21 mouse cellular contexts compared by ENCODE assay signal in genomic region chr7:80850520-80850919, GRCm38 (mm10). TPM values are rescaled to one million over a fixed set of nuclear protein-coding genes. Genes with fewer than 3 reads are reported as not detected.
"Had no signal": no experiment of that assay in that cellular context is flagged by ENCODE, and none has a peak within 500 bp of the region (broad histone marks: within the 10 kb centered on the region; RNA-seq: fewer than 3 reads in every experiment).

No protein-coding gene starts in this region.

- H3K9me3 ChIP-seq: heart, embryonic 10.5 days; hindbrain, embryonic 10.5 days; hindbrain, embryonic 12.5 days; intestine, embryonic 15.5 days; limb, embryonic 10.5 days; limb, embryonic 12.5 days had no signal

- H3K36me3 ChIP-seq: heart, embryonic 10.5 days; heart, embryonic 12.5 days; hindbrain, embryonic 10.5 days; hindbrain, embryonic 12.5 days; intestine, embryonic 15.5 days; limb, embryonic 10.5 days; limb, embryonic 12.5 days had no signal

- ATAC-seq: hindbrain, embryonic 16.5 days had no signal

- H3K4me3 ChIP-seq: gastrocnemius, adult 2 months; heart, embryonic 10.5 days; heart, embryonic 12.5 days; hindbrain, embryonic 10.5 days; hindbrain, embryonic 12.5 days; intestine, embryonic 15.5 days; left cerebral cortex, adult 2 months; limb, embryonic 10.5 days; limb, embryonic 12.5 days had no signal

- H3K4me1 ChIP-seq: hindbrain, embryonic 10.5 days; hindbrain, embryonic 12.5 days; intestine, embryonic 15.5 days; limb, embryonic 12.5 days had no signal

- H3K4me2 ChIP-seq: heart, embryonic 12.5 days; hindbrain, embryonic 12.5 days; hindbrain, embryonic 14.5 days; intestine, embryonic 15.5 days; limb, embryonic 12.5 days had no signal

- H3K9ac ChIP-seq: heart, embryonic 12.5 days; hindbrain, embryonic 12.5 days; hindbrain, embryonic 14.5 days; intestine, embryonic 15.5 days; limb, embryonic 12.5 days had no signal

- H3K27me3 ChIP-seq: heart, embryonic 12.5 days; hindbrain, embryonic 12.5 days; intestine, embryonic 15.5 days; limb, embryonic 12.5 days had no signal

- H3K27ac ChIP-seq: gastrocnemius, adult 2 months; heart, embryonic 10.5 days; hindbrain, embryonic 10.5 days; hindbrain, embryonic 12.5 days; hindbrain, embryonic 14.5 days; intestine, embryonic 15.5 days; left cerebral cortex, adult 2 months; limb, embryonic 10.5 days; limb, embryonic 12.5 days had no signal

- DNase-seq: gastrocnemius, adult 2 months; gastrocnemius, postnatal 10 days; gastrocnemius, postnatal 25 days; heart, adult 18-20 months; heart, postnatal 10 days; kidney, adult 8-10 months; kidney, postnatal 10 days; kidney, postnatal 25 days; kidney, postnatal 4 days; liver had no signal

RNA-seq across cellular contexts. Expression of gene Nmb, which starts 54.4 kb away (rescaled TPM):
- total RNA-seq: granulocyte monocyte progenitor cell, adult 5-6 weeks had no signal
